Mouse (Mus musculus): ENCODE results near the gene Ntn5. TPM values are rescaled to one million over a fixed set of nuclear protein-coding genes. Genes with fewer than 3 reads are reported as not detected.

Gene Ntn5
- polyA plus RNA-seq, 2 experiments, result 0.59 to 1.3 TPM

GRCm38 (mm10) chr7:45638623-45639401, 45.0 kb upstream of the Ntn5 start:
- TF ChIP-seq POLR2A (IDR thresholded peaks at IDR 0.05; ENCODE audit: borderline replicate concordance, extremely low read depth, insufficient read depth, insufficient read length), result peak; percentile 67; the same call in 1 of the 2 replicates
- 0 out of 2 replicates have a peak, but pooled peaks cover 7% of the 10 kb centered on the region for H3K36me3 ChIP-seq (ENCODE audit: control insufficient read depth, insufficient read depth, low read length)
- WGBS, result 19% methylated on average over 29 of the region's 29 CpGs
- no peak overlapping the region for H3K27ac ChIP-seq (replicated peaks; ENCODE audit: low read depth, low read length)
- DNase-seq (ENCODE audit: low spot score), result peak; percentile 98
- peak overlapping the region; percentile 38; the same call in 1 of the 2 replicates for H3K9ac ChIP-seq (ENCODE audit: low read depth, low read length, severe bottlenecking)
- H3K4me2 ChIP-seq (replicated peaks; ENCODE audit: low read depth, low read length, severe bottlenecking), result peak overlapping the region; percentile 52
- H3K27me3 ChIP-seq (ENCODE audit: control insufficient read depth, insufficient read depth, low read length), result no peaks in the 10 kb centered on the region
- ATAC-seq (ENCODE audit: low FRiP score, low read depth), result peak; percentile 85
- H3K9me3 ChIP-seq (ENCODE audit: control insufficient read depth, low read length), result no peaks in the 10 kb centered on the region
- peak overlapping the region; percentile 29 for H3K4me3 ChIP-seq (replicated peaks; ENCODE audit: low read length)
- H3K4me1 ChIP-seq (ENCODE audit: control insufficient read depth, insufficient read depth, low read length), result peaks cover 30% of the 10 kb centered on the region

- Histone ChIP-seq H3K4me2 (replicated peaks; ENCODE audit: low read depth, low read length, severe bottlenecking) (0 out of 2 replicates have a peak within 1 kb of the TSS, but pooled peaks have one; percentile 52), H3K9me3 (ENCODE audit: control insufficient read depth, low read length) (no peaks in the 10 kb centered on the region), H3K27ac (replicated peaks; ENCODE audit: low read depth, low read length) (no peak within 1 kb of the TSS; the same call in 1 of the 2 replicates), H3K9ac (ENCODE audit: low read depth, low read length, severe bottlenecking) (no peak within 1 kb of the TSS), H3K4me1 (ENCODE audit: control insufficient read depth, insufficient read depth, low read length) (peaks cover 33% of the 10 kb centered on the region), H3K27me3 (ENCODE audit: control insufficient read depth, insufficient read depth, low read length) (no peaks in the 10 kb centered on the region), H3K36me3 (ENCODE audit: control insufficient read depth, insufficient read depth, low read length) (0 out of 2 replicates have a peak, but pooled peaks cover 7% of the 10 kb centered on the region), H3K4me3 (replicated peaks; ENCODE audit: low read length) (peak within 1 kb of the TSS; percentile 7; the same call in 1 of the 2 replicates)
- DNase-seq (ENCODE audit: low spot score), result peak; percentile 73
- TF ChIP-seq POLR2A (IDR thresholded peaks at IDR 0.05; ENCODE audit: borderline replicate concordance, extremely low read depth, insufficient read depth, insufficient read length), result no peak
- WGBS, result 27% methylated on average over 19 of the region's 19 CpGs
- peak; percentile 12; the same call in 1 of the 2 replicates for ATAC-seq (ENCODE audit: low FRiP score, low read depth)
Observed at GRCm38 (mm10) chr7:45639561-45640027, 44.2 kb upstream of the Ntn5 start, which contains the start of gene Mamstr. Mamstr (plus strand) TSS chr7:45639977.

GRCm38 (mm10) chr7:45640191-45640957, 43.4 kb upstream of the Ntn5 start:
- DNase-seq (ENCODE audit: low spot score) (no peak), ATAC-seq (ENCODE audit: low FRiP score, low read depth) (no peak)
- Histone ChIP-seq H3K27ac (replicated peaks; ENCODE audit: low read depth, low read length) (no peak overlapping the region; the same call in 1 of the 2 replicates), H3K27me3 (ENCODE audit: control insufficient read depth, insufficient read depth, low read length) (no peaks in the 10 kb centered on the region), H3K36me3 (ENCODE audit: control insufficient read depth, insufficient read depth, low read length) (0 out of 2 replicates have a peak, but pooled peaks cover 7% of the 10 kb centered on the region), H3K9ac (ENCODE audit: low read depth, low read length, severe bottlenecking) (no peak overlapping the region), H3K4me2 (replicated peaks; ENCODE audit: low read depth, low read length, severe bottlenecking) (0 out of 2 replicates have a peak overlapping the region, but pooled peaks have one; percentile 15), H3K9me3 (ENCODE audit: control insufficient read depth, low read length) (no peaks in the 10 kb centered on the region), H3K4me1 (ENCODE audit: control insufficient read depth, insufficient read depth, low read length) (peaks cover 35% of the 10 kb centered on the region), H3K4me3 (replicated peaks; ENCODE audit: low read length) (peak overlapping the region; percentile 7; the same call in 1 of the 2 replicates)
- WGBS, result 75% methylated on average over 19 of the region's 19 CpGs
- no peak for TF ChIP-seq POLR2A (IDR thresholded peaks at IDR 0.05; ENCODE audit: borderline replicate concordance, extremely low read depth, insufficient read depth, insufficient read length)

- TF ChIP-seq POLR2A (IDR thresholded peaks at IDR 0.05; ENCODE audit: borderline replicate concordance, extremely low read depth, insufficient read depth, insufficient read length), result no peak
- DNase-seq (ENCODE audit: low spot score), result peak; percentile 70
- Histone ChIP-seq H3K27ac (replicated peaks; ENCODE audit: low read depth, low read length) (peak overlapping the region; percentile 62), H3K4me3 (replicated peaks; ENCODE audit: low read length) (peak overlapping the region; percentile 43), H3K36me3 (ENCODE audit: control insufficient read depth, insufficient read depth, low read length) (0 out of 2 replicates have a peak, but pooled peaks cover 3% of the 10 kb centered on the region), H3K4me1 (ENCODE audit: control insufficient read depth, insufficient read depth, low read length) (peaks cover 35% of the 10 kb centered on the region), H3K4me2 (replicated peaks; ENCODE audit: low read depth, low read length, severe bottlenecking) (peak overlapping the region; percentile 77), H3K9ac (ENCODE audit: low read depth, low read length, severe bottlenecking) (peak overlapping the region; percentile 40), H3K9me3 (ENCODE audit: control insufficient read depth, low read length) (no peaks in the 10 kb centered on the region), H3K27me3 (ENCODE audit: control insufficient read depth, insufficient read depth, low read length) (no peaks in the 10 kb centered on the region)
- WGBS, result 46% methylated on average over 14 of the region's 17 CpGs
- no peak for ATAC-seq (ENCODE audit: low FRiP score, low read depth)
Observed at GRCm38 (mm10) chr7:45641391-45642040, 42.3 kb upstream of the Ntn5 start.

Data from limb, embryonic 14.5 days (tissue).